Mouse (Mus musculus) limb, embryonic 14.5 days (tissue): ENCODE data around the gene Ybx2. TPM values are rescaled to one million over a fixed set of nuclear protein-coding genes. Genes with fewer than 3 reads are reported as not detected.

Experiments
- ATAC-seq: fragments of 200-750 bp; cut with Nextera tagmentation; 2 replicates; pipeline ENCODE4 v1.8.0; 2017; ENCODE audit warnings: low read depth, moderate number of reproducible peaks, moderate TSS enrichment; ENCODE audit not compliant: low FRiP score
- DNase-seq: peaks from one replicate; pipeline ENCODE4 v3.0.0-alpha.2; 2015; ENCODE audit warnings: low spot score
- H3K27ac ChIP-seq: fragments of 300-500 bp; sonication (generic); replicated peaks from 2 replicates; pipeline ENCODE4 v1.5.1; 2014; ENCODE audit warnings: low read depth, mild to moderate bottlenecking, low read length, moderate library complexity, mixed read lengths
- H3K27me3 ChIP-seq: fragments of 300-500 bp; sonication (generic); 2 replicates; pipeline ENCODE4 v1.6.1; 2014; ENCODE audit warnings: low read length, mixed read lengths; ENCODE audit not compliant: control insufficient read depth, insufficient read depth
- H3K36me3 ChIP-seq: fragments of 300-500 bp; sonication (generic); 2 replicates; pipeline ENCODE4 v1.6.1; 2014; ENCODE audit warnings: mild to moderate bottlenecking, low read length, moderate library complexity, mixed read lengths; ENCODE audit not compliant: control insufficient read depth, insufficient read depth
- H3K4me1 ChIP-seq: fragments of 300-500 bp; sonication (generic); 2 replicates; pipeline ENCODE4 v1.6.1; 2014; ENCODE audit warnings: antibody characterized with exemption, low read length, mixed read lengths; ENCODE audit not compliant: control insufficient read depth, insufficient read depth
- H3K4me2 ChIP-seq: fragments of 300-500 bp; sonication (generic); replicated peaks from 2 replicates; pipeline ENCODE4 v1.6.1; 2014; ENCODE audit warnings: low read depth, mild to moderate bottlenecking, low read length, moderate library complexity; ENCODE audit not compliant: severe bottlenecking
- H3K4me3 ChIP-seq: fragments of 300-500 bp; sonication (generic); replicated peaks from 2 replicates; pipeline ENCODE4 v1.5.1; 2014; ENCODE audit warnings: low read length
- H3K9ac ChIP-seq: fragments of 300-500 bp; sonication (generic); 2 replicates; pipeline ENCODE4 v1.6.1; 2014; ENCODE audit warnings: mild to moderate bottlenecking, low read depth, low read length, moderate library complexity; ENCODE audit not compliant: severe bottlenecking
- H3K9me3 ChIP-seq: fragments of 300-500 bp; sonication (generic); 2 replicates; pipeline ENCODE4 v1.6.1; 2016; ENCODE audit warnings: low read length; ENCODE audit not compliant: control insufficient read depth
- POLR2A ChIP-seq: fragments of 200-500 bp; IDR thresholded peaks from 2 replicates; pipeline ENCODE4 v1.8.0; 2012; ENCODE audit warnings: inconsistent platforms, mild to moderate bottlenecking, moderate library complexity, borderline replicate concordance; ENCODE audit not compliant: insufficient read depth, insufficient read length; ENCODE audit errors: extremely low read depth
- WGBS: fragments of 180-500 bp; shearing (Covaris S2); extraction: QIAGEN DNeasy Blood & Tissue Kit; methylation state at CpG from one replicate; pipeline ENCODE4 v1.1.7; 2014; 5-methylcytosine and 5-hydroxymethylcytosine counted together
- polyA plus RNA-seq, 2 experiments: library from polyadenylated mRNA; depleted of rRNA in 1 of 2; stranded (reverse) in 1 of 2; unstranded in 1 of 2; fragments of >200 nt; fragmentation: Nextera tagmentation in 1 of 2; extraction: Ambion mirVana in 1 of 2; gene quantifications; 2 replicates each; pipeline versions ENCODE4 v1.2.1 to v1.2.3; 2012 to 2014

The Ybx2 gene
- polyA plus RNA-seq, 2 experiments = 7.2 to 70.1 TPM

DNA sequence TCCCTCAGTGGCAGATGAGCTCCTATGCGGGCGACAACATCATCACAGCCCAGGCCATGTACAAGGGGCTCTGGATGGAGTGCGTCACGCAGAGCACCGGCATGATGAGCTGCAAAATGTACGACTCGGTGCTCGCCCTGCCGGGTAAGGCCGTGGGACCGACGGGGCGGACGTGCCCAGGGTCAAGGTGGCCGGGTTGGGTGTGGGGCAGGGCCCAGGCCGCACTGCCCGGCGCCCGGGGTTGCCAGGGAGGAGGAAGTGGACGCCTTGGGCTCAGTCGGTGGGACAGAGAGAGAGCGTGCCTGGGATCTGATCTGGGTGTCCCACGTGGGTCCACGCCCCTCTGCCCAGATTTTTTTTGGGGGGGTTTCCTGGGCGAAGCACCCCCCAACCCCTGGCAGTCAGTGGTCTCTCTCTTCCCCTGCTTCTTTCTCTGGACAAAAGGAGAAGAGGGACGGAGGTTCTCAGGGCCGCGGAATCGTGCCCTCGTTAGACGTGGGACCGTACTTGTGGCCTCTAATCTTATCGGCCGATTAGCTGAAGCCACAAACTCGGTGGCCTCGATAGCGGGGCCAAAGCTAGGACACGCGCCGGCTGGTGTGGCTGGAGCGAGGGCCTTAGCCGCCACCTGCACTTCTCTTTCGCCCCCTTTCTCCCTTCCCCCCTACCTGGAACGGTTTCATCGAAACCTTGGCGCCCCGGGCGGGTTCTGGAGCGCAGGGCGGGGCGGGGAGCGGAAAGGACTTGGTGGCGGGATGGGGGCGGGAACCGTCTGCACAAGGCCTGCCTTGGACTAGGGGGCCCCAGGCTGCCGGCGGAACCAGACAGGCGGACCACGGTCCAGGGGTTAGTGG is 30.6 kb downstream of the Ybx2 start:
- H3K9ac ChIP-seq = peak overlapping the region; percentile 50
- 1% methylated on average over 48 of the region's 59 CpGs for WGBS
- peaks cover 33% of the 10 kb centered on the region for H3K36me3 ChIP-seq
- no peak overlapping the region for H3K27ac ChIP-seq
- peak overlapping the region; percentile 68 for H3K4me2 ChIP-seq
- H3K27me3 ChIP-seq = peaks cover 63% of the 10 kb centered on the region
- ATAC-seq (peak; percentile 53; the same call in 1 of the 2 replicates), DNase-seq (peak; percentile 39)
- TF ChIP-seq POLR2A = no peak
- H3K9me3 ChIP-seq = no peaks in the 10 kb centered on the region
- H3K4me1 ChIP-seq = 0 out of 2 replicates have a peak, but pooled peaks cover 3% of the 10 kb centered on the region
- peak overlapping the region; percentile 37 for H3K4me3 ChIP-seq

GRCm38 (mm10) chr11:69966860-69967517 is 31.4 kb downstream of the Ybx2 start:
- no peak for ATAC-seq
- Histone ChIP-seq H3K27ac (no peak overlapping the region), H3K9me3 (no peaks in the 10 kb centered on the region), H3K36me3 (peaks cover 41% of the 10 kb centered on the region), H3K4me1 (0 out of 2 replicates have a peak, but pooled peaks cover 3% of the 10 kb centered on the region), H3K9ac (peak overlapping the region; percentile 50), H3K4me2 (peak overlapping the region; percentile 68), H3K27me3 (peaks cover 58% of the 10 kb centered on the region), H3K4me3 (peak overlapping the region; percentile 37)
- no peak for DNase-seq
- no peak for TF ChIP-seq POLR2A
- WGBS = 42% methylated on average over 17 of the region's 17 CpGs

GRCm38 (mm10) chr11:69968793-69969192 is 33.2 kb downstream of the Ybx2 start:
- Histone ChIP-seq H3K36me3 (peaks cover 58% of the 10 kb centered on the region), H3K27me3 (peaks cover 43% of the 10 kb centered on the region), H3K4me3 (no peak overlapping the region), H3K4me1 (0 out of 2 replicates have a peak, but pooled peaks cover 3% of the 10 kb centered on the region), H3K9me3 (no peaks in the 10 kb centered on the region), H3K27ac (no peak overlapping the region), H3K4me2 (no peak overlapping the region), H3K9ac (no peak overlapping the region)
- WGBS = 85% methylated on average over 4 of the region's 4 CpGs
- no peak for TF ChIP-seq POLR2A
- no peak for ATAC-seq
- no peak for DNase-seq

DNA sequence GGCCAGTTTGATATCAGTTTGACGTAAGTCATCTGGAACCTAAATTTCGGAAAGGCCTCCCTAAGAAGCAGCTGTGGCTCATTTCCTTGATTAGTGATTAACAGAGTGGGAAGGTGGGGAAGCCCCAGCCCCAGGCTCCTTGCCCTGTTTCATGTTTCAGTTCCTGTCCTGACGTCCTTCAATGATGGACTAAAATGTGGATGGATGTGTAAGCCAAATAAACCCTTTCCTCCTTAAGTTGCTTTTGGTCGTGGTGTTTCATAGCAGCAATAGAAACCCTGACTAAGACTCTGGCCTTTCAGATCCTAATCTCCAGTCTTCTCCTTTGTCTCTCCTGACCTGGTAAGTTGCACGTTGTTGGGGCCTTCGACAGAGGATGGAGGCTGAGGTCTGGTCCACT is 34.6 kb downstream of the Ybx2 start:
- Histone ChIP-seq H3K36me3 (peaks cover 71% of the 10 kb centered on the region), H3K9ac (no peak overlapping the region), H3K27ac (no peak overlapping the region), H3K4me1 (0 out of 2 replicates have a peak, but pooled peaks cover 3% of the 10 kb centered on the region), H3K4me2 (no peak overlapping the region), H3K27me3 (peaks cover 31% of the 10 kb centered on the region), H3K4me3 (no peak overlapping the region), H3K9me3 (no peaks in the 10 kb centered on the region)
- TF ChIP-seq POLR2A = no peak
- no peak for DNase-seq
- no peak for ATAC-seq
- WGBS = 83% methylated on average over 6 of the region's 6 CpGs

DNA sequence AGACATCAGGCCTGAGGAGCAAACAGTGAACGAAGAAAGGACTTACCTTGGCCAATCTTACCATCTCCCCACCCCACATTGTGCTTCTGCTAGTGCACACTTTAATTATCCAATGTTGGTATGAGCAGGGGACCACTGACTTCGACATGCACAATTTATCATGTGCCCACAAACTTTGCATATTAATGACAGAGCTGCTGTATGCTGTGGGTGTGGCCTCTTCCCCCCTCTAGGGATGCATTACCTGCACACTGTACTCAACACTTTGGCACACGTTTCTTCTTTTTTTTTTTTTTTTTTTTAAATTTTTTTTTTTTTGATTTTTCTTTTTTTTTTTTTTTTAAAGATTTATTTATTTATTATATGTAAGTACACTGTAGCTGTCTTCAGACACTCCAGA is 35.2 kb downstream of the Ybx2 start:
- Histone ChIP-seq H3K27ac (no peak overlapping the region), H3K27me3 (peaks cover 26% of the 10 kb centered on the region), H3K9me3 (no peaks in the 10 kb centered on the region), H3K4me2 (no peak overlapping the region), H3K9ac (no peak overlapping the region), H3K4me3 (no peak overlapping the region), H3K36me3 (peaks cover 77% of the 10 kb centered on the region), H3K4me1 (0 out of 2 replicates have a peak, but pooled peaks cover 3% of the 10 kb centered on the region)
- TF ChIP-seq POLR2A = no peak
- ATAC-seq (no peak), DNase-seq (no peak)
- 86% methylated on average over 3 of the region's 3 CpGs for WGBS
